Mouse (Mus musculus): Measurements from ENCODE around the gene Il17d.

DNA sequence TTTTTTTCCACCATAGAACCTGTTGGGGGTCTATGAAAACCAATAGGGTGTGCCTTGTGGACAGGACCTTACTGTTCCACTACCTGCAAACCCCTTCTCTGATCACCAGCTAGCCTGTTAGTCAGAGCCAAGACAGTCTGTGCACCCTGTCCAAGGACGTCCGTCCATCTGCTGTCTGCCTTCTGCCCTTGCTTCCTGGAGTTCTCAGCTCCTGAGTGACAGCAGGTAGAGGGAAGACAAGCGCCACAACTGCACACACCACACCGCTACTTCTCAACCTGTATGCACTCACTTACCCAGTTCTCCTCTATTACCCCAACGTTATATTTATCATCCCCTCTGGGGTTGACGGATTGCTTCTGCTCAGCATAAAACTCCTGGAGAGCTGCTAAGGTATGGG, 41.0 kb downstream of the Il17d start:
- TF ChIP-seq CTCF (IDR thresholded peaks at IDR 0.05; ENCODE audit: low read depth, low read length) = no peak
- TF ChIP-seq POLR2A (IDR thresholded peaks at IDR 0.05; ENCODE audit: borderline replicate concordance, low read depth, low read length) = no peak
